Mouse (Mus musculus) erythroblast, embryonic 14.5 days (primary cell): ENCODE data around the gene Zc3h7b.

ENCODE experiments used
- GATA1 ChIP-seq: IDR thresholded peaks from 2 replicates; pipeline ENCODE4 v1.6.1; 2012; ENCODE audit warnings: low read length, inconsistent platforms, mixed read lengths
- TAL1 ChIP-seq: IDR thresholded peaks from 3 replicates; pipeline ENCODE4 v1.6.1; 2012; ENCODE audit warnings: low read length, inconsistent platforms, mixed read lengths

DNA sequence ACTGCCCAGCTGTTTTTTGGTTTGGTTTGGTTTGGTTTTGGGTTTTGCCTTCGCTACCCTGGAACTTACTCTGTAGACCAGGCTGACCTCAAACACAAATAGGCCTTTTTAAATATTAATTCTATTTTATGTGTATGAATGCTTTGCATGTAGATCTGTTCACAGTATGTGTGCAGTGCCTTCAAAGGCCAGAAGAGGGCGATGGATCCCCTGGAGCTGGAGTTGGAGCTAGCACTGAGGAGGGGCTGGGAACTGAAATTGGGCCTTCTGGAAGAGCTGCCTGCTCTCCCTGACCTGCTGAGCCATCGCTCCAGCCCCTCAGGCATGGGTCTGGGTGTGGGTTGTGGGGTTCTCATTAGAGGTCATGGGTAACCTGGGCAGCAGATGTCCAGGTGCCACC, 17.1 kb downstream of the Zc3h7b start:
- no peak for TF ChIP-seq TAL1
- TF ChIP-seq GATA1, result no peak
